Comparison of ENCODE assay signal across 11 mouse cellular contexts in genomic region chr10:117174645-117175044, GRCm38 (mm10). TPM values are rescaled to one million over a fixed set of nuclear protein-coding genes. Genes with fewer than 3 reads are reported as not detected.
DNase-seq lines count a peak whose midpoint lies in the region; ATAC-seq and TF ChIP-seq lines count a peak whose summit lies in the region.
"Had no signal": no experiment of that assay in that cellular context is flagged by ENCODE, and none has a peak within 500 bp of the region (broad histone marks: within the 10 kb centered on the region; RNA-seq: fewer than 3 reads in every experiment).

No protein-coding gene starts in this region.

- H3K36me3 ChIP-seq in lung, embryonic 14.5 days (ENCODE audit: insufficient read depth) = no peaks in the 10 kb centered on the region
- no peaks in the 10 kb centered on the region for H3K36me3 ChIP-seq in intestine, embryonic 15.5 days
- H3K36me3 ChIP-seq in stomach, postnatal 0 days (ENCODE audit: control insufficient read depth, insufficient read depth, low read length) = no peaks in the 10 kb centered on the region
- H3K36me3 ChIP-seq: neural tube, embryonic 13.5 days had no signal

- no peak overlapping the region for H3K27ac ChIP-seq in lung, embryonic 14.5 days (ENCODE audit: low read depth)
- no peak overlapping the region for H3K27ac ChIP-seq in intestine, embryonic 15.5 days
- H3K27ac ChIP-seq in stomach, postnatal 0 days (replicated peaks) = peak overlapping the region; percentile 30; the same call in 1 of the 2 replicates
- H3K27ac ChIP-seq: neural tube, embryonic 13.5 days had no signal

- no peak for TF ChIP-seq CTCF in lung, embryonic 14.5 days (IDR thresholded peaks at IDR 0.05; ENCODE audit: low read depth)
- no peak for TF ChIP-seq CTCF in lung, adult 2 months (IDR thresholded peaks at IDR 0.05; ENCODE audit: insufficient read depth, low read length)
- TF ChIP-seq CTCF in stomach, postnatal 0 days (IDR thresholded peaks at IDR 0.05; ENCODE audit: low read depth) = no peak

- H3K4me3 ChIP-seq in lung, embryonic 14.5 days (ENCODE audit: low read depth, low read length) = no peak overlapping the region
- H3K4me3 ChIP-seq in lung, adult 2 months (replicated peaks; ENCODE audit: extremely low read depth, low read depth, low read length) = no peak overlapping the region
- no peak overlapping the region for H3K4me3 ChIP-seq in intestine, embryonic 15.5 days (replicated peaks)
- H3K4me3 ChIP-seq in stomach, postnatal 0 days (ENCODE audit: low read depth, low read length) = no peak overlapping the region
- H3K4me3 ChIP-seq: neural tube, embryonic 13.5 days had no signal

- H3K9me3 ChIP-seq in lung, embryonic 14.5 days (ENCODE audit: low read depth, low read length) = no peaks in the 10 kb centered on the region
- H3K9me3 ChIP-seq in intestine, embryonic 15.5 days = no peaks in the 10 kb centered on the region; the same call in 1 of the 2 replicates
- no peaks in the 10 kb centered on the region for H3K9me3 ChIP-seq in stomach, postnatal 0 days (ENCODE audit: control insufficient read depth, low read length)
- H3K9me3 ChIP-seq: neural tube, embryonic 13.5 days had no signal

- peak; percentile 7 for DNase-seq in adrenal gland, adult 2 months
- DNase-seq in adrenal gland, postnatal 25 days = no peak
- DNase-seq in lung, embryonic 14.5 days = no peak
- DNase-seq in lung, adult 2 months = no peak
- DNase-seq in stomach, postnatal 0 days (ENCODE audit: low spot score) = peak; percentile 23
- DNase-seq in layer of hippocampus, postnatal 36 days = no peak
- DNase-seq in spleen, postnatal 36 days (ENCODE audit: low spot score in 2 of 2) = no peak
- DNase-seq: kidney, adult 9 months; right cerebral cortex, postnatal 4 days had no signal

- WGBS in lung, embryonic 14.5 days = 62% methylated on average over 12 of the region's 12 CpGs
- WGBS in lung, adult 2 months = 67% methylated on average over 12 of the region's 12 CpGs
- WGBS in intestine, embryonic 15.5 days = 59% methylated on average over 12 of the region's 12 CpGs
- 63% methylated on average over 12 of the region's 12 CpGs for WGBS in stomach, postnatal 0 days

- TF ChIP-seq EP300 in stomach, postnatal 0 days (optimal IDR thresholded peaks at IDR 0.05) = no peak

- no peak for TF ChIP-seq POLR2A in lung, adult 2 months (IDR thresholded peaks at IDR 0.05; ENCODE audit: borderline replicate concordance, extremely low read depth, low read depth, low read length)

- 0 out of 2 replicates have a peak overlapping the region, but pooled peaks have one; percentile 2 for H3K4me2 ChIP-seq in lung, embryonic 14.5 days
- no peak overlapping the region for H3K4me2 ChIP-seq in intestine, embryonic 15.5 days (replicated peaks)
- 0 out of 2 replicates have a peak overlapping the region, but pooled peaks have one; percentile 36 for H3K4me2 ChIP-seq in stomach, postnatal 0 days (replicated peaks; ENCODE audit: low read depth)
- H3K4me2 ChIP-seq: neural tube, embryonic 13.5 days had no signal

- H3K9ac ChIP-seq in lung, embryonic 14.5 days = no peak overlapping the region
- H3K9ac ChIP-seq in intestine, embryonic 15.5 days = no peak overlapping the region
- H3K9ac ChIP-seq in stomach, postnatal 0 days (ENCODE audit: low read length) = no peak overlapping the region
- H3K9ac ChIP-seq: neural tube, embryonic 13.5 days had no signal

- no peaks in the 10 kb centered on the region for H3K27me3 ChIP-seq in lung, embryonic 14.5 days (ENCODE audit: insufficient read depth, low read length)
- no peaks in the 10 kb centered on the region for H3K27me3 ChIP-seq in intestine, embryonic 15.5 days (replicated peaks)
- H3K27me3 ChIP-seq in stomach, postnatal 0 days (ENCODE audit: control insufficient read depth, insufficient read depth, low read length) = no peaks in the 10 kb centered on the region
- H3K27me3 ChIP-seq: neural tube, embryonic 13.5 days had no signal

- no peak for ATAC-seq in lung, embryonic 14.5 days (ENCODE audit: insufficient read depth)
- ATAC-seq in intestine, embryonic 15.5 days = peak; percentile 44
- ATAC-seq in stomach, postnatal 0 days (ENCODE audit: low FRiP score, low TSS enrichment) = peak; percentile 66

- no peaks in the 10 kb centered on the region; the same call in 1 of the 2 replicates for H3K4me1 ChIP-seq in lung, embryonic 14.5 days (ENCODE audit: insufficient read depth)
- 0 out of 2 replicates have a peak, but pooled peaks cover 2% of the 10 kb centered on the region for H3K4me1 ChIP-seq in lung, adult 2 months (ENCODE audit: control insufficient read depth, insufficient read depth, low read length)
- H3K4me1 ChIP-seq in intestine, embryonic 15.5 days (replicated peaks) = 0 out of 2 replicates have a peak, but pooled peaks cover 5% of the 10 kb centered on the region
- H3K4me1 ChIP-seq in stomach, postnatal 0 days (replicated peaks; ENCODE audit: control insufficient read depth, insufficient read depth) = no peaks in the 10 kb centered on the region
- H3K4me1 ChIP-seq: neural tube, embryonic 13.5 days had no signal

RNA-seq across cellular contexts. Expression of gene Frs2, which starts 26.3 kb away (rescaled TPM):
- 10 to 100 TPM; 21.4 to 28.1 TPM for total RNA-seq in adrenal gland, adult 2 months (2021)
- polyA plus RNA-seq in adrenal gland, adult 2 months (2012; rRNA removed) = 4.6 and 5.6 TPM in 2 replicates
- 29.0 and 29.5 TPM in 2 replicates for total RNA-seq in adrenal gland, postnatal 25 days (2021)
- polyA plus RNA-seq in lung, embryonic 14.5 days (2014; fragmentation: Nextera tagmentation; extraction: Ambion mirVana) = 26.4 and 27.8 TPM in 2 replicates
- 9.8 and 14.9 TPM in 2 replicates for polyA plus RNA-seq in lung, adult 2 months (2012; rRNA removed)
- polyA plus RNA-seq in intestine, embryonic 15.5 days (2015; fragmentation: Nextera tagmentation; extraction: Ambion mirVana) = 14.2 and 16.8 TPM in 2 replicates
- 11.6 and 11.9 TPM in 2 replicates for polyA plus RNA-seq in stomach, postnatal 0 days (2015; fragmentation: Nextera tagmentation; extraction: Ambion mirVana)
- total RNA-seq in layer of hippocampus, postnatal 36 days (2021) = 10 to 100 TPM; 35.5 to 37.6 TPM

RNA-seq across cellular contexts. Expression of gene Yeats4, which starts 49.7 kb away (rescaled TPM):
- total RNA-seq in adrenal gland, adult 2 months (2021) = 10 to 100 TPM; 43.0 to 47.3 TPM
- polyA plus RNA-seq in adrenal gland, adult 2 months (2012; rRNA removed) = 29.1 and 35.7 TPM in 2 replicates
- 42.6 and 51.7 TPM in 2 replicates for total RNA-seq in adrenal gland, postnatal 25 days (2021)
- polyA plus RNA-seq in lung, embryonic 14.5 days (2014; fragmentation: Nextera tagmentation; extraction: Ambion mirVana) = 73.0 and 74.9 TPM in 2 replicates
- 19.8 and 21.3 TPM in 2 replicates for polyA plus RNA-seq in lung, adult 2 months (2012; rRNA removed)
- 62.5 and 64.9 TPM in 2 replicates for polyA plus RNA-seq in intestine, embryonic 15.5 days (2015; fragmentation: Nextera tagmentation; extraction: Ambion mirVana)
- polyA plus RNA-seq in stomach, postnatal 0 days (2015; fragmentation: Nextera tagmentation; extraction: Ambion mirVana) = 36.9 and 38.2 TPM in 2 replicates
- total RNA-seq in layer of hippocampus, postnatal 36 days (2021) = 10 to 100 TPM; 46.1 to 48.0 TPM

Comparison
In these comparisons a context has a peak if more than half of its experiments do, and no peak if none do; other contexts are left out.
1. DNase-seq: peak in adrenal gland, adult 2 months (single experiment) and stomach, postnatal 0 days (single experiment); none in adrenal gland, postnatal 25 days (single experiment), lung, embryonic 14.5 days (single experiment), lung, adult 2 months (single experiment), layer of hippocampus, postnatal 36 days (0 of 2) and spleen, postnatal 36 days (0 of 2).